18 mouse cellular contexts compared by ENCODE assay signal in the genomic region with DNA sequence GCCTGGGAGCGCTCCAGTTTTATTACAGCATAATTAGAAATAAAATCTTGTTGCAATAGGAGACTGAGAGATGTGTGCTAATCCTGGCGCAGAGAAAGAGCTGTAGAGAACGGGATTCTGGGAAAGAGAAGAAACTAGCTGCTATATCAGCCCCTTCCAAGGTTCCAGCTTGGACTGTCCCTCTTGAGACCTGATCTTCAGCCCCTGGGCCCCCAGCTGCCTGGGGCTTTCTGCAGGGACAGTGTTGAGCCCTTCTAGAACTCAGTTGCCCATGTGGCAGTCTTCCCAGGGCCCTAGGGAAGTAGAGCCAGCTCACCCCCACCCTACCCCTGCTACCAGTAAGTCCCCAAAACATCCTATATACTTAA.
DNase-seq lines count a peak whose midpoint lies in the region; ATAC-seq lines count a peak whose summit lies in the region.
"Had no signal": no experiment of that assay in that cellular context is flagged by ENCODE, and none has a peak within 500 bp of the region (broad histone marks: within the 10 kb centered on the region; RNA-seq: fewer than 3 reads in every experiment).

No protein-coding gene starts in this region.

- H3K9ac ChIP-seq in forebrain, embryonic 14.5 days (ENCODE audit: low read length): no peak overlapping the region; the same call in 1 of the 2 replicates
- H3K9ac ChIP-seq in hindbrain, embryonic 15.5 days: no peak overlapping the region
- H3K9ac ChIP-seq in midbrain, embryonic 16.5 days (ENCODE audit: low read depth, low read length): no peak overlapping the region

- 0 out of 2 replicates have a peak overlapping the region, but pooled peaks have one; percentile 55 for H3K27ac ChIP-seq in embryonic facial prominence, embryonic 10.5 days (replicated peaks)
- H3K27ac ChIP-seq in forebrain, embryonic 14.5 days (ENCODE audit: low read depth, low read length): peak overlapping the region; percentile 91
- H3K27ac ChIP-seq in hindbrain, embryonic 15.5 days (replicated peaks): peak overlapping the region; percentile 85
- H3K27ac ChIP-seq in midbrain, embryonic 16.5 days (ENCODE audit: low read length): peak overlapping the region; percentile 77
- H3K27ac ChIP-seq: kidney, postnatal 0 days; macrophage had no signal

- 77% methylated on average over 3 of the region's 3 CpGs for WGBS in embryonic facial prominence, embryonic 10.5 days
- 0% methylated on average over 3 of the region's 3 CpGs for WGBS in forebrain, embryonic 14.5 days
- 26% methylated on average over 3 of the region's 3 CpGs for WGBS in hindbrain, embryonic 15.5 days
- 6% methylated on average over 3 of the region's 3 CpGs for WGBS in midbrain, embryonic 16.5 days

- no peak overlapping the region for H3K4me3 ChIP-seq in embryonic facial prominence, embryonic 10.5 days
- no peak overlapping the region for H3K4me3 ChIP-seq in forebrain, embryonic 14.5 days (ENCODE audit: low read depth, low read length)
- no peak overlapping the region for H3K4me3 ChIP-seq in hindbrain, embryonic 15.5 days
- no peak overlapping the region for H3K4me3 ChIP-seq in midbrain, embryonic 16.5 days (ENCODE audit: low read depth, low read length)
- H3K4me3 ChIP-seq: myocyte had no signal

- ATAC-seq in forebrain, embryonic 14.5 days: no peak; the same call in 1 of the 2 replicates
- ATAC-seq in hindbrain, embryonic 15.5 days (ENCODE audit: low FRiP score, low read depth): no peak
- peak; percentile 18 for ATAC-seq in midbrain, embryonic 16.5 days
- ATAC-seq: intestine, embryonic 16.5 days; Patski had no signal

- H3K4me1 ChIP-seq in embryonic facial prominence, embryonic 10.5 days: peaks cover 23% of the 10 kb centered on the region
- H3K4me1 ChIP-seq in forebrain, embryonic 14.5 days (ENCODE audit: control insufficient read depth, insufficient read depth, low read length): peaks cover 34% of the 10 kb centered on the region
- H3K4me1 ChIP-seq in hindbrain, embryonic 15.5 days (replicated peaks): peaks cover 36% of the 10 kb centered on the region
- H3K4me1 ChIP-seq in midbrain, embryonic 16.5 days (ENCODE audit: control insufficient read depth, insufficient read depth, low read length): peaks cover 21% of the 10 kb centered on the region

- no peak for DNase-seq in embryonic facial prominence, embryonic 10.5 days (ENCODE audit: low spot score)
- DNase-seq in forebrain, embryonic 14.5 days (ENCODE audit: low spot score): no peak
- DNase-seq in urinary bladder, postnatal 36 days (ENCODE audit: low spot score in 2 of 2): no peak
- no peak for DNase-seq in kidney, adult 18-20 months
- DNase-seq in urinary bladder, postnatal 25 days (ENCODE audit: low spot score): no peak
- DNase-seq in cerebellum, postnatal 10 days: no peak
- DNase-seq: cerebellum, postnatal 25 days; gastrocnemius, postnatal 10 days; heart, postnatal 10 days; lung, adult 2 months; thymus, postnatal 14 days had no signal

- H3K9me3 ChIP-seq in embryonic facial prominence, embryonic 10.5 days: no peaks in the 10 kb centered on the region
- no peaks in the 10 kb centered on the region; the same call in 1 of the 2 replicates for H3K9me3 ChIP-seq in forebrain, embryonic 14.5 days (replicated peaks; ENCODE audit: control insufficient read depth, low read length)
- H3K9me3 ChIP-seq in hindbrain, embryonic 15.5 days: no peaks in the 10 kb centered on the region
- no peaks in the 10 kb centered on the region for H3K9me3 ChIP-seq in midbrain, embryonic 16.5 days (replicated peaks; ENCODE audit: control insufficient read depth, low read length, poor library complexity, severe bottlenecking)

- H3K27me3 ChIP-seq in embryonic facial prominence, embryonic 10.5 days (replicated peaks; ENCODE audit: low read depth, poor library complexity, severe bottlenecking): no peaks in the 10 kb centered on the region
- no peaks in the 10 kb centered on the region for H3K27me3 ChIP-seq in forebrain, embryonic 14.5 days (replicated peaks; ENCODE audit: control insufficient read depth, insufficient read depth, low read length)
- H3K27me3 ChIP-seq in hindbrain, embryonic 15.5 days: no peaks in the 10 kb centered on the region
- no peaks in the 10 kb centered on the region for H3K27me3 ChIP-seq in midbrain, embryonic 16.5 days (ENCODE audit: control insufficient read depth, insufficient read depth, low read depth, low read length)

- no peaks in the 10 kb centered on the region for H3K36me3 ChIP-seq in embryonic facial prominence, embryonic 10.5 days (replicated peaks)
- H3K36me3 ChIP-seq in forebrain, embryonic 14.5 days (ENCODE audit: control insufficient read depth, insufficient read depth, low read length): no peaks in the 10 kb centered on the region
- H3K36me3 ChIP-seq in hindbrain, embryonic 15.5 days: no peaks in the 10 kb centered on the region
- H3K36me3 ChIP-seq in midbrain, embryonic 16.5 days (ENCODE audit: control insufficient read depth, insufficient read depth, low read length): no peaks in the 10 kb centered on the region

- H3K4me2 ChIP-seq in forebrain, embryonic 14.5 days (ENCODE audit: low read length): peak overlapping the region; percentile 23; the same call in 1 of the 2 replicates
- H3K4me2 ChIP-seq in hindbrain, embryonic 15.5 days: peak overlapping the region; percentile 28; the same call in 1 of the 2 replicates
- no peak overlapping the region for H3K4me2 ChIP-seq in midbrain, embryonic 16.5 days (ENCODE audit: low read length)
